Mouse (Mus musculus): Measurements from ENCODE around the gene Tmem198b.
A peak's percentile ranks its signal among the peaks of the same experiment; 100 is the strongest.

Gene Tmem198b

GRCm38 (mm10) chr10:128801981-128802495 lies 2.1 kb downstream of the Tmem198b start:
- no peak for DNase-seq (ENCODE audit: low spot score in 2 of 2)

- no peak for DNase-seq (ENCODE audit: low spot score in 2 of 2)
Observed at GRCm38 (mm10) chr10:128798676-128799075, 5.5 kb downstream of the Tmem198b start.

- no peak for DNase-seq (ENCODE audit: low spot score in 2 of 2)
Observed at GRCm38 (mm10) chr10:128795581-128795980, 8.6 kb downstream of the Tmem198b start.

- no peak for DNase-seq (ENCODE audit: low spot score in 2 of 2)
Observed at GRCm38 (mm10) chr10:128794391-128794790, 9.8 kb downstream of the Tmem198b start.

- DNase-seq (ENCODE audit: low spot score in 2 of 2) = no peak
Observed at GRCm38 (mm10) chr10:128793258-128793657, 10.9 kb downstream of the Tmem198b start.

- no peak for DNase-seq (ENCODE audit: low spot score in 2 of 2)
Observed at GRCm38 (mm10) chr10:128792041-128792440, 12.1 kb downstream of the Tmem198b start.

- DNase-seq (ENCODE audit: low spot score in 2 of 2) = no peak
Observed at GRCm38 (mm10) chr10:128790398-128791124, 13.6 kb downstream of the Tmem198b start, which contains the start of gene Mmp19. TSS of gene Mmp19 (plus strand) at chr10:128790910.

GRCm38 (mm10) chr10:128780200-128780599 lies 24.0 kb downstream of the Tmem198b start:
- DNase-seq (ENCODE audit: low spot score in 2 of 2) = no peak

GRCm38 (mm10) chr10:128779011-128779795 lies 25.0 kb downstream of the Tmem198b start:
- peak in 1 of 2 experiments; percentile 47 for DNase-seq (ENCODE audit: low spot score in 2 of 2)

- DNase-seq (ENCODE audit: low spot score in 2 of 2) = no peak
Observed at GRCm38 (mm10) chr10:128778441-128778840, 25.7 kb downstream of the Tmem198b start.

- DNase-seq (ENCODE audit: low spot score in 2 of 2) = no peak
Observed at GRCm38 (mm10) chr10:128773685-128774084, 30.5 kb downstream of the Tmem198b start.

- DNase-seq (ENCODE audit: low spot score in 2 of 2) = no peak
Observed at GRCm38 (mm10) chr10:128772895-128773294, 31.3 kb downstream of the Tmem198b start.
